Mouse (Mus musculus) heart, adult 9 months (tissue): Measurements from ENCODE around the gene Mob2.

ENCODE experiments used
- DNase-seq, 2 experiments: peaks; one replicate each; pipeline ENCODE4 v3.0.0; 2022; ENCODE audit warnings: low spot score in 2 of 2

The Mob2 gene

GRCm38 (mm10) chr7:142020827-142021226 is 40.0 kb downstream of the Mob2 start:
- DNase-seq = peak; percentile 25 to 31

- no peak for DNase-seq
Observed at GRCm38 (mm10) chr7:142019699-142020098, 41.2 kb downstream of the Mob2 start.

GRCm38 (mm10) chr7:142016562-142016961 is 44.3 kb downstream of the Mob2 start:
- DNase-seq = peak in 1 of 2 experiments; percentile 47

DNA sequence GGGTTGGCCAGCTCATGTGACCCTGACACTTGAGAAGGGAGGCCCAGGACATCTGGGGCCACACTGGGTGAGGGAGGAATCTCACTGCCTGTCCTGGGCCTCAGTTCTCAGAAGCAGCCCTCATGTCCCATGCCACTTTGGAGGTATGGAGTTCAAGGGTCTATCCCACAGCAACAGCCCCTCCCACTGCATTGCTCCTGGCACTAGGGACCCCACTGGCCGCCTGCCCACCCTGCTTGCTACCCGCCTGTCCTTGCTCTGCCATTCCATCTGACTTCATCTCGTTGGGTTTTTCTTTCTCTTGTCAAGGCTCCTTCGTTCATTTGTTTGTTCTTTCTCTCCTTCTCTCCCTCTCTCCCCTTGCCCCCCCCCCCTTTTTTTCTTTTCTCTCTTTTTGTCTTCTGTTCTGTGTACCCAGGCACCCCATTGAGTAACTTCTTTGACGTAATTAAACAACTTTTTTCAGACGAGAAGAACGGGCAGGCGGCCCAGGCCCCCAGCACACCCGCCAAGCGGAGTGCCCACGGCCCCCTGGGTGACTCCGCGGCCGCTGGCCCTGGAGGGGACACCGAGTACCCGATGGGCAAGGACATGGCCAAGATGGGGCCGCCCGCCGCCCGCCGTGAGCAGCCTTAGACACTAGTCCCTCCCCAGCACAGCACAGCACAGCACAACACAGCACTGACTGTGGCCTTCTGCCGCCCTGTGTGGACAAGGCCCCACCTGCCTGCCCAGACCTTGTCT is 59.1 kb downstream of the Mob2 start:
- no peak for DNase-seq

DNA sequence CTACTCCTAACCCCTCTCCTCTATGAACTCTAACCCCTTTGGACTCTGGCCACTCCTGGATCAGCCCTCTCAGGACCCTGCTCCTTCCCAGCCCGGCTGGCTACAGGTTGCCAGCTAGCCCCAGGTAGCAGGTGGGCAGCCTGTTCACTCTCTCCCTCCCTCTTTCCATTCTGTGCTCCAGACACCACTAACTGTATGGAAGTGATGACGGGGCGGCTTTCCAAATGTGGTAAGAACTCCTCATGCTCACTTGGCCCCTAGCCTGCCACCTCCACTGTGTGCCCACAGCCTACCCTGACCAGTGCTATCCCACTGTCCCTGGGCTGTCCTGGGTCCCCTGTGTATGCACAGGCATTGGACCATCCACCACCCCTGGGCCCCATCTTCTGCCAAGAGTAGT is 60.2 kb downstream of the Mob2 start:
- no peak for DNase-seq

DNA sequence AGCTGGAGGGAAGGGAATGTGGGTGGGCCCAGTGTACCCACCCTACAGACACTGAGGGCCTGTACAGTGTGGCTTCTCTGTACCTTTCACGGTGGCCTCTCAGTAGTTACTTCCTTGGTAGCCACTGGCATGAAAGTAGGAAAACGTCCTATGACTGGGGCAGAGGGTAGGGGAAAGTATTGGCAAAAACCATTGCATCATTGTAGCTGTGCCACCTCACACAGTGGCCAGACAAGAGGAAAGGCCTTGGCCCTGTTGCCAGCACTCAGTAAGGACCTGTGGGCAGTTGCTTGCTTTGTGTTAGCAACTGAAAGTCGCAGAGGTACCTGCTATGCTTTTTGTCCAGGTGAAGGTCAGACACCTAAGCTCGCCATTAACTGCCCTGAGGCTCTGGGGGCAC is 66.7 kb downstream of the Mob2 start:
- DNase-seq = no peak

- DNase-seq = no peak
Observed at GRCm38 (mm10) chr7:141991183-141991582, 69.7 kb downstream of the Mob2 start.

- DNase-seq = no peak
Observed at GRCm38 (mm10) chr7:141988314-141988806, 72.5 kb downstream of the Mob2 start.

DNA sequence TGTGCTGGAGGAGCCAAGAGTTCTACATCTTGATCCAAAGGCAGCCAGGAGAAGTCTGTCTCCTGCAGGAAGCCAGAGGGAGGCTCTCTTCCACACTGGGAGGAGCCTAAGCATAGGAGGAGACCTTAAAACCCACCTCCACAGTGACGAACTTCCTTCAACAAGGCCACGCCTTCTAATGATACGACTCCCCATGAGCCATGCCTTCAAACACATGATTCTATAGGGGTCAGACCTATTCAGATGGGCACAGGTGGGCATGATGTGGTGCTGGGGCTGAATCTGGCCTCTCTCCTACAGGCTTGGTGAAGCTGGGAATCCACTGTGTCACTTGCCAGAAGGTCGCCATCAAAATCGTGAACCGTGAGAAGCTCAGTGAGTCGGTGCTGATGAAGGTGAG is 79.6 kb downstream of the Mob2 start:
- no peak for DNase-seq

DNA sequence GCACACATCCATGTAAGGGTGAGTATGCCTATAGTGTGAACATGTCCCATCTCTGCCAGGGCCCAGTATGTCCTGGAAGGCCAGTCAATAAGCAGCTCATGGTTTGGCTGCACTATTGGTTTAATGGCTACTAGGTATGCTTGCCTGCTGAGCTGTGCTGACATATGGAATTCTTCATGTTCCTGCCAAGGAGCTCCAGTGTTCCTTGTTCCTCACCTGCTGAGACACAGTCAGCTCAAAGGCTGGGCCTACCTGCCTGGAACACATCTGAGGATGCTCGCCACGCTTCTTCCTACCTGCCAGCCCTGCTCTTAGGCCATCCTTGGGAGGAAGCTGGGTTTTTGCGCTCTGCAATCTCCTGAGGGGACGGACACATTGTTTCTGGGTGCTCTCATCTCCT is 81.6 kb downstream of the Mob2 start:
- no peak for DNase-seq

- no peak for DNase-seq
Observed at GRCm38 (mm10) chr7:141978003-141978402, 82.9 kb downstream of the Mob2 start.

GRCm38 (mm10) chr7:141972831-141973619 is 87.8 kb downstream of the Mob2 start:
- DNase-seq = no peak

- no peak for DNase-seq
Observed at GRCm38 (mm10) chr7:141966281-141966680, 94.6 kb downstream of the Mob2 start.

DNA sequence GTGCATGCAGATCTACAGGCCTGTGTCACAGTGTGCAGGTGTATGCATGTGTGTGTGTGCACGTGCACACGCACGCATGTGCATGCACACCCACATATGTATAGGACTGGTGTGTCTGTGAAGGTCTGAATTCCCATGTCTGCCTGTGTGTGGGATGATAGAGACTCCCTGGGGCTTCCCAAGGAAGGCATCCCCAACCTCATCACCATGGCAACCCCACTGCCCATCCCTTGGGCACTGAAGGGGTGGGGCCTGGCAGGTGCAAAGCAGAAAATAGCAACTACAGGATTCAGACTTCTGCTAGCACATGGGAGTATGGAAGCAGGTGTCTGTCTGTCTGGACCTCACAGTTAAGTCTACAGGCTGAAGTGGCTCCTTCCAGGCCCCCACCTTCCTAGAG is 98.3 kb downstream of the Mob2 start:
- no peak for DNase-seq

GRCm38 (mm10) chr7:141961491-141961890 is 99.4 kb downstream of the Mob2 start:
- no peak for DNase-seq

DNA sequence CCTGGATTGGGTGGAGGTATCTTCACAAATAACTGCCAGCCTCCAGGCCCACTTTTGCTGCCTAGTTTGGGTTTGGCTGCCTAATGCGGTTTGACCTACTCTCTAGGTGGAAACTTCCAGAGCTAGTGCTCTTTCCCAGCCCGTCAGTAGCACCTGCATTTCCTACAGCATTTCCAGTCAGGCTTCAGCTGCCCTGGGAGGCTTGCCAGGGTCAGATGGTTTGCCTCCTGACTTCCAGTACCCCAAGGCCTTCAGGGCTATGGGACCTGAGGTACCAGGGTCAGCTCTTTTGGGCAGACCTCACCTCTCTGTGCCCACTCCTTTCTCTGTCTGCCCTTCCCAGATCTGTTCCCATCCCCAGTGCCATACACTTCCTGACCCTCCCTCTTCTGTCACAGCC is 99.9 kb downstream of the Mob2 start:
- DNase-seq = no peak

DNA sequence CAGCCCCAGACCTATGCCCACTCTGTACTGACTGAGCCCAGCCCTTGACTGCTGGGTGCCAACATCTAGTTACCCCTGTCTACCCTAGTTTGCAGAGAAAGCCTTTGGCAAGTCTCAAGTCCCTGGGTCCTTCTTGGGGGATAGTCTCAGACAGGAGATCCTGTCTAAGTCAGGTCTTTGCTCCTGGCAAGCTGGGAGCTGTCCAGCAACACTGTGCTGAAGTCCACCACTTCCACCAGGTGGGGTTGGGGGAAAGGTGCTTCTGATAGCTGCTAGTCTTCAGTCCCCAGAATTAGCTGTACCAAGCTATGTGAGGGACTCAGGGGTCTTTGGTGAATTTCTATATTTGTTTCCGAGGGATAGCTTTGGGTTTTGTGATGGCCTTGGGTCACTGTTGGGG is 101.7 kb downstream of the Mob2 start:
- DNase-seq = no peak
